Mouse (Mus musculus): Measurements from ENCODE around the gene Obp2a. TPM values are rescaled to one million over a fixed set of nuclear protein-coding genes. Genes with fewer than 3 reads are reported as not detected.
"Not testable (repeated sequence)": the region's sequence is repeated elsewhere in the genome, so short reads cannot be mapped to it uniquely, and the experiment has no call there.

The Obp2a gene
- polyA plus RNA-seq, 1 experiment from 2014 or later, result not detected

DNA sequence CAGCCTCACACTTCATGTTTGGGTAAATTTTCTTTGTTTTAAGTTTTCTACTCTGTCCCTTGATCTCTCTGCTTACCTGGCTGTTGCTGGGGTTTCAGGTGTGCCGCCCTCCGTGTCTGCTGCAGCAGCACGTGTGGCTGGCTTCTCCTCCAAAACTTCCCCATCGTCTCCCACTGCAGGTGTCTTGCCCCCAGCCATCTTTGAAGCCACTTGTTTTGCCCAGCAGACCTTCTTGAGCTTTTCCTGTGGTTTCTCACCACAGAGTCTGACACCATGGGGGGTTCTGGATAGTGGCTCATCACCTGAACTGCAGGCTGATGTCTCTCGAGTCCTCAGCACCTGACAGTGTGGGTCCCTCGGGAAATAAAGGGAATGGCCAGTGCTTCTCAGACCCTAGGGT lies 20.3 kb upstream of the Obp2a start:
- H3K36me3 ChIP-seq, result no peaks in the 10 kb centered on the region

DNA sequence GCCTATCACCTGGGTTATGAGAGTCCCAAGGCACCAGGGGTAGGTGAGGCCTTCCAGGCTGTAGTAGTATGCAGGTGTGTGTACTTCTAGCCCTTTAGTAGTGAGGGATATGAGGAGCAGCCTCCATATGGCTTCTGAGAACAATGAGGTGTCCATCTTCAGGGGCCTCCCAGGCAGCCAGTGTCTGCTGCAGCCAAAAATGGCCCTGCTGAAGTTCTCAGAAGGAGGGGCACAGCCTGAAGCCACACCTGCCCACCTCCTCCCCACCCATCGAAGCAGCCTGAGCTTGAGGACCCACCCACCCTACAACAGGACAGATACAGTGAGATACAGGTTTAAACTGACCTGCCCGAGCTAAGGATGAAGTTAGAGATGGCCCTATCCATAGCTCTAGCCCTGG lies 17.4 kb upstream of the Obp2a start, which contains the start of gene Lcn10:
Gene Lcn10 (plus strand): TSS at position 301 of the 400 bp plus-strand sequence.
- H3K4me3 ChIP-seq, result no peak within 1 kb of the TSS
- no peaks in the 10 kb centered on the region for H3K36me3 ChIP-seq
- 73% methylated on average over 2 of the region's 2 CpGs for WGBS

More for the DNA sequence above, 20.3 kb upstream of the Obp2a start:
- Histone ChIP-seq H3K27me3 (replicated peaks) (peaks cover 12% of the 10 kb centered on the region), H3K4me3 (no peak overlapping the region), H3K4me2 (no peak overlapping the region), H3K9ac (no peak overlapping the region), H3K27ac (ENCODE audit: poor library complexity, severe bottlenecking) (no peak overlapping the region), H3K9me3 (replicated peaks) (no peaks in the 10 kb centered on the region), H3K4me1 (replicated peaks) (no peaks in the 10 kb centered on the region)
- 69% methylated on average over 6 of the region's 6 CpGs for WGBS
- no peak for ATAC-seq (ENCODE audit: insufficient number of reproducible peaks, low FRiP score)

DNA sequence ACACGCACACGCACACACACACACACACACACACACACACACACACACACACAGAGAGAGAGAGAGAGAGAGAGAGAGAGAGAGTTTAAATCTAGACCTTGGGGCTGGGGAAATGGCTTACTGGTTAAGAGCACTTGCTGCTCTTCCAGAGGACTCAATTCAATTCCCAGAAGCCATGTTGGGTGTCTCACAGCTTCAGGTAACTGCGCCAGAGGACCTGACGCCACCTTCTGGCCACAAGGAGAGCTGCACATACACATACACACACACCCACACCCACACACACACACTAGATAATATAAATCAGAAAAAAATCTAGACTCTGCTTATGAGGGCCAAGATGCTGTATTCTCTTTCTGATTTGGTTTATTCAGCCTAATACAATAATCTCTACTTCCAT lies 12.9 kb upstream of the Obp2a start:
- WGBS, result 47% methylated on average over 3 of the region's 4 CpGs
- no peak overlapping the region for H3K27ac ChIP-seq (ENCODE audit: poor library complexity, severe bottlenecking)

More for the DNA sequence above, 17.4 kb upstream of the Obp2a start, which contains the start of gene Lcn10:
- Histone ChIP-seq H3K4me2 (no peak within 1 kb of the TSS), H3K9me3 (replicated peaks) (no peaks in the 10 kb centered on the region), H3K27ac (ENCODE audit: poor library complexity, severe bottlenecking) (no peak within 1 kb of the TSS), H3K27me3 (replicated peaks) (peaks cover 18% of the 10 kb centered on the region), H3K9ac (no peak within 1 kb of the TSS), H3K4me1 (replicated peaks) (no peaks in the 10 kb centered on the region)
- no peak for ATAC-seq (ENCODE audit: insufficient number of reproducible peaks, low FRiP score)

DNA sequence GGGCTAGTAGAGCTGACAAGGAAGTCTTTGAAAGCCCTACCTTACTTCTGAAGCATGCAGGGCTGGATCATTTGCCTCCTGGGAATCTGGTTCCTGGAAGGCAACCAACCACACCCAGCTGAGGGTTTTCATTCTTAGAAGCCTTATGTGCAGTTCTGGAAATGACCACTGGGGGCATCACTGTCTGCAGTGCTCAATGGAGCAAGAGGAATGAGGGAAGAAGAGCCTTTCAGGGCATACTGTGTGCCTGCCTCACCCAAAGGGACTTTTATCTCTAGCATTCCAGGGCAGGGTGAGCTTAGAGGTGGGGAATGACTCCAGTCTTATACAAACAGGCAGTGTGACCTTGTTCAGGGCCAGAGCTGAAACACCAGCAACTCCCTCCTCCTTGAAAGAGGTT lies 5.2 kb upstream of the Obp2a start:
- Histone ChIP-seq H3K27ac (ENCODE audit: poor library complexity, severe bottlenecking) (no peak overlapping the region), H3K9me3 (replicated peaks) (no peaks in the 10 kb centered on the region), H3K4me1 (replicated peaks) (no peaks in the 10 kb centered on the region), H3K27me3 (replicated peaks) (0 out of 2 replicates have a peak, but pooled peaks cover 6% of the 10 kb centered on the region), H3K36me3 (no peaks in the 10 kb centered on the region), H3K9ac (no peak overlapping the region), H3K4me2 (no peak overlapping the region), H3K4me3 (no peak overlapping the region)
- ATAC-seq (ENCODE audit: insufficient number of reproducible peaks, low FRiP score), result no peak

More for the DNA sequence above, 12.9 kb upstream of the Obp2a start:
- no peak overlapping the region for H3K9ac ChIP-seq
- no peak overlapping the region for H3K4me3 ChIP-seq
- H3K4me1 ChIP-seq (replicated peaks), result no peaks in the 10 kb centered on the region
- peaks cover 18% of the 10 kb centered on the region for H3K27me3 ChIP-seq (replicated peaks)
- no peak for ATAC-seq (ENCODE audit: insufficient number of reproducible peaks, low FRiP score)
- no peaks in the 10 kb centered on the region for H3K9me3 ChIP-seq (replicated peaks)
- no peaks in the 10 kb centered on the region for H3K36me3 ChIP-seq
- no peak overlapping the region for H3K4me2 ChIP-seq

DNA sequence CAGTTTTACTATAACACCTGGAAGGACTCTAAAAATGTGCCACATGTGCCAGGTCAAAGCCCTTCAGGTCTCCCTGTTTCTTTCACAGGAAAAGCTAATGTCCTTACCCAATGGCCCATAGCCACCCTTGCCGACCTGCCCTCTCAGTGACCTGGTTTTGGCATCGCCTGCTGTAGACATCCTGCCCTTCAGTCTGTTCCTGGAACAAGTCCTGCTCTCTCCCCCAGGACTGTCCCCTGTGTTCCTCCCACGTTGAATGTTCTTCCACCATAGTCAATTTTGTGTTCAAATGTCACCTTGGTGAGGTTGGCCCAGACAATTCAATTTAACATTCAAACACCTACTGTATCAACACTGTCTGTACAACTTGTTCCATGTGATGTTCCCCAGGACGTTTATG lies 2.9 kb upstream of the Obp2a start:
- ATAC-seq (ENCODE audit: insufficient number of reproducible peaks, low FRiP score), result no peak
- Histone ChIP-seq H3K9ac (no peak overlapping the region), H3K4me3 (no peak overlapping the region), H3K27ac (ENCODE audit: poor library complexity, severe bottlenecking) (no peak overlapping the region), H3K9me3 (replicated peaks) (no peaks in the 10 kb centered on the region), H3K4me2 (no peak overlapping the region), H3K36me3 (no peaks in the 10 kb centered on the region), H3K27me3 (replicated peaks) (0 out of 2 replicates have a peak, but pooled peaks cover 6% of the 10 kb centered on the region), H3K4me1 (replicated peaks) (no peaks in the 10 kb centered on the region)
- 59% methylated on average over 4 of the region's 4 CpGs for WGBS

DNA sequence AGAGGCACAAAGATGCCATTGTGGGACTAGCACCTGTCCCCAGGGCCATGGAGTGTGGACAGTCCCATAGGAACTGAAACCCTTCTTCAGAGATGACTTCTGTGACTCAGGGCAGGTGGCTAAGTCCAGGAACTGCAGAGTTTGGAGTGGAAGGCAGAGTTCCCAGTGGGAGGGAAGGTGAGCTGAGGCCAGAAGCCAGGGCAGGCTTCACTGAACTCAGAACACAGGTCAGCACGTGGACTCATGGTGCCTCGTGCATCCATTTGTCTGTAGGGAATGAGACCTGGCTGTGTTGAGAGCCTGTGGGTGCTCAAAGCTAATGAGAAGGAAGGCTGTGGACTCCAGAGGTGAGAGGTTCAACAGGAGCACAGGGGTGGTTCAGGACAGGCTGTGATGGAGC lies 1.1 kb upstream of the Obp2a start:
- H3K4me2 ChIP-seq, result no peak overlapping the region
- no peak for ATAC-seq (ENCODE audit: insufficient number of reproducible peaks, low FRiP score)
- WGBS, result 80% methylated on average over 2 of the region's 2 CpGs
- no peak overlapping the region for H3K9ac ChIP-seq
- H3K9me3 ChIP-seq (replicated peaks), result no peaks in the 10 kb centered on the region
- no peaks in the 10 kb centered on the region for H3K27me3 ChIP-seq (replicated peaks)
- H3K27ac ChIP-seq (ENCODE audit: poor library complexity, severe bottlenecking), result no peak overlapping the region
- H3K4me3 ChIP-seq, result no peak overlapping the region
- no peaks in the 10 kb centered on the region for H3K36me3 ChIP-seq
- no peaks in the 10 kb centered on the region for H3K4me1 ChIP-seq (replicated peaks)

DNA sequence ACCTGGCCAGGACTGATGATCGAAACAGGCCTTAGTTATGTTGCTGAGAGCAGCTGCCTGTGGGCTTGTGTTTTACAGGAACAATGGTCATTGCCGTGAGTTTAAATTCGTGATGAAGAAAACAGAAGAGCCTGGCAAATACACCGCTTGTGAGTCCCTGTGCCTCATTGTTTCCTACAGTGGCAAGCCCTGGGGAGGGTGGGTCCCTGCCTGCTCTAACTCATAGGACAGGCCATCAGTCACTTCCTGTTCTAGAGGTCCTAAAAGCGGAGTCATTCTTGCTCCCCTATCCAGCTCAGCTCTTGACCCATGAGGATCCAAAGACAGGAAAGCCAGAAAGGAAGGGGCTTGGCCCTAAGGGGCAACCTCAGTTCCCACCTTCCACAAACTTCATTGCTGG lies 1.2 kb downstream of the Obp2a start:
- no peaks in the 10 kb centered on the region for H3K9me3 ChIP-seq (replicated peaks)
- no peak overlapping the region for H3K9ac ChIP-seq
- H3K4me3 ChIP-seq, result no peak overlapping the region
- no peaks in the 10 kb centered on the region for H3K4me1 ChIP-seq (replicated peaks)
- no peak for ATAC-seq (ENCODE audit: insufficient number of reproducible peaks, low FRiP score)
- no peak overlapping the region for H3K27ac ChIP-seq (ENCODE audit: poor library complexity, severe bottlenecking)
- no peaks in the 10 kb centered on the region for H3K36me3 ChIP-seq
- WGBS, result 68% methylated on average over 5 of the region's 5 CpGs
- H3K27me3 ChIP-seq (replicated peaks), result no peaks in the 10 kb centered on the region
- no peak overlapping the region for H3K4me2 ChIP-seq

DNA sequence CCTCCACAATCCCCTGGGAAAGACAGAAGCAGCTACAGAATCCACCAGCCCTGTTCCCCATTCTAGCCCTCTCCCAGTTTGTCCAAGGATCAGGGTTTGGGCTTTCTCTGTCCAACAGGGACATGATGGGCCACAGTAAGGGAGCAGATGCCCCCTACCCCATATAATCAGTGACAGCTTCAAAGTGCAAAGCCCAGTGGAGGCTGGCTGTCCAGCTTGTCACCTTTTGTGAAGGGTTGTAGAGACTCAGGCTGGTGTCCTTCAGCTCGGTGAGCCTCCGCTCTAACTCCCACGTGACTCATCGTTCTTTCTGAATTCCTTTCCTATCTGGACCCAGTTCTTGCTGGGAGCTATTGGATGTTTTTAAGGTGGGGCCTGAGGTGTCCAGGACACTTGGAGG lies 3.9 kb downstream of the Obp2a start:
- H3K9ac ChIP-seq, result no peak overlapping the region
- no peak overlapping the region for H3K27ac ChIP-seq (ENCODE audit: poor library complexity, severe bottlenecking)
- no peaks in the 10 kb centered on the region for H3K9me3 ChIP-seq (replicated peaks)
- no peak overlapping the region for H3K4me2 ChIP-seq
- peaks cover 9% of the 10 kb centered on the region for H3K4me1 ChIP-seq (replicated peaks)
- 42% methylated on average over 4 of the region's 4 CpGs for WGBS
- no peak for ATAC-seq (ENCODE audit: insufficient number of reproducible peaks, low FRiP score)
- no peaks in the 10 kb centered on the region for H3K36me3 ChIP-seq
- no peaks in the 10 kb centered on the region for H3K27me3 ChIP-seq (replicated peaks)
- H3K4me3 ChIP-seq, result no peak overlapping the region

DNA sequence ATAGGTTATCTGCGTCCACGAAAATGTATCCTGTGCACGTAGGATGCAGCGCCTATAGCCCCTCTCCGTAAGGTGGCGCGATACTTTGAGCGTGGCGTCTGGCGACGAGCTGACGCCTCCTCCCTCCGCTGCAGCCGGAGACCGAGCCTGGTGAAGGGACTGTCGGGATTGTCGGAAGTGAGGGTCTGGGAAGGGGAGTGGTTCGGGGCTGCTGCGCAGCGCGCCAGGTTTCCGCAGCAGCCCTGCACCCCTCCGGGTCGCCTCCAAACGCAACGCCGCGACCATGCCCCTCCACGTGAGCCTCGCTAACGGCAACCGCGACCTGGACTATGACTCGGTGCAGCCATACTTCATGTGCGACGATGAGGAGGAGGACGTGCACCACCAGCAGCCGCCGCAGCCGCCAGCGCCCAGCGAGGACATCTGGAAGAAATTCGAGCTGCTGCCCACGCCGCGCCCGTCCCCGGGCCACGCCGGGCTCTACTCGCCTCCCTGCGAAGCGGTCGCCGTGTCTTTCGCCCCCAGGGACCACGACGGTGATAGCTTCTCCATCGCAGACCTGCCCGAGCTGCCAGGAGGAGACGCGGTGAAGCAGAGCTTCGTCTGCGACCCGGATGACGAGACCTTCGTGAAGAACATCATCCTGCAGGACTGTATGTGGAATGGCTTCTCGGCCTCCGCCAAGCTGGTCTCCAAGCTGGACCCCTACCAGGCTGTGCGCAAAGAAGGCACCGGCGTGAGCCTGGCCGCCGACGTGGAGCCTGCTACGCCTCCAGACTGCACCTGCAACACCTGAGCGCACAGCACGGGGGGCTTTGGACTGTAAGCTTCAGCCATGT lies 7.0 kb downstream of the Obp2a start, which contains the start of gene Bmyc:
Gene Bmyc (plus strand): TSS at position 97 of the 839 bp plus-strand sequence.
- Histone ChIP-seq H3K9ac (peak within 1 kb of the TSS; percentile 83), H3K27ac (ENCODE audit: poor library complexity, severe bottlenecking) (peak within 1 kb of the TSS; percentile 17; the same call in 1 of the 2 replicates), H3K4me3 (peak within 1 kb of the TSS; percentile 75), H3K36me3 (no peaks in the 10 kb centered on the region), H3K4me1 (replicated peaks) (peaks cover 12% of the 10 kb centered on the region), H3K27me3 (replicated peaks) (no peaks in the 10 kb centered on the region), H3K4me2 (peak within 1 kb of the TSS; percentile 88), H3K9me3 (replicated peaks) (no peaks in the 10 kb centered on the region)
- WGBS, result under 1% methylated on average over 78 of the region's 78 CpGs
- ATAC-seq (ENCODE audit: insufficient number of reproducible peaks, low FRiP score), result peak; percentile 87

DNA sequence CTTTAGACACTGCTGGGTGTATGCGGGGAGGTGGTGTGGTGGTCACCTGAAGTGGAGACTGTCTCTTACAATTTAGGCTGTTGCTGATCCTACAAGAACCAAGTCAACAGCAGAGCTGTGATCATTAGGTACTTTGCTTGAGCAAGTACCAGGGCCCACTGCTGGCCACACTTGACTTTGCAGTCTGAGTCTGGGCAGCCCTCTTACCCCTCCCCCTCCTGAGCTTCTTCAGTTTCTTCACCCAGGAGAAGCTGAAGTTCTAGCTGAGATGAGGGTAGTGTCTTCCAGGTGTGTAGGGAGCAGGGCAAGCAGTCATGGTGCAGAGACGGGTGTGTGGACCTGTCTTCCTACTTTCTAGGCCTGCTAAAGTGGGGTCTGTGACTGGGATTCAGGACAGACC lies 8.3 kb downstream of the Obp2a start:
- Histone ChIP-seq H3K27ac (ENCODE audit: poor library complexity, severe bottlenecking) (no peak overlapping the region), H3K9me3 (replicated peaks) (no peaks in the 10 kb centered on the region), H3K36me3 (no peaks in the 10 kb centered on the region), H3K9ac (no peak overlapping the region), H3K27me3 (replicated peaks) (no peaks in the 10 kb centered on the region), H3K4me2 (peak overlapping the region; percentile 34; the same call in 1 of the 2 replicates), H3K4me1 (replicated peaks) (peaks cover 12% of the 10 kb centered on the region), H3K4me3 (no peak overlapping the region)
- no peak for ATAC-seq (ENCODE audit: insufficient number of reproducible peaks, low FRiP score)
- 60% methylated on average over 2 of the region's 2 CpGs for WGBS

DNA sequence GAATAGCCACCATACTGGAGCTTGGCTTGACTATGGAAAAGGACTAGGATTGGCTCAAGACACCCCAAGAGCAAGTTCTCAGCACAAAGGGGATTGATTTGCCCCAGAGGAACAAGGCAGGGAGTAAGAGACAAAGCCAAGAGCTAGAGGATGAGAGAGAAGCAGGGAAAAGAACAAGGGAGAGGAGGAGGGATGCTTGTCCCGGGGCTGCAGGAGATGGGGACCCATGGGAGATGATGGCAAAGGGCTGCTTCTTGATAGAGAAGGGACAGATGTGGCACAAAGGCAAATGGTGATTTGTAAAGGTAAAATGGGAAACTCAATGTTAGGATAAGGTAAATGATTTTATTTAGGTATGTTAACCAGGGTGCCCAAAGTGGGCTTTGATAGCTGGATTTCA lies 9.2 kb downstream of the Obp2a start:
- H3K27ac ChIP-seq (ENCODE audit: poor library complexity, severe bottlenecking); ATAC-seq (ENCODE audit: insufficient number of reproducible peaks, low FRiP score); H3K4me3 ChIP-seq; H3K9me3 ChIP-seq (replicated peaks); H3K36me3 ChIP-seq; H3K9ac ChIP-seq; H3K27me3 ChIP-seq (replicated peaks); H3K4me2 ChIP-seq: not testable (repeated sequence)
- peaks cover 12% of the 10 kb centered on the region for H3K4me1 ChIP-seq (replicated peaks)
- WGBS, result 93% methylated on average over 1 of the region's 1 CpGs

Data from heart, embryonic 12.5 days (tissue).